Mouse (Mus musculus): ENCODE results near the gene Zfp583. TPM values are rescaled to one million over a fixed set of nuclear protein-coding genes. Genes with fewer than 3 reads are reported as not detected.
"Not testable (repeated sequence)": the region's sequence is repeated elsewhere in the genome, so short reads cannot be mapped to it uniquely, and the experiment has no call there.

Zfp583 gene
- polyA plus RNA-seq (2012; rRNA removed) = 0.25 and 0.48 TPM in 2 replicates

GRCm38 (mm10) chr7:6331233-6331956 lies at the start of gene Zfp583:
Gene Zfp583, minus strand, starts transcription at chr7:6331285.
- Histone ChIP-seq H3K27ac (ENCODE audit: insufficient read depth, low read depth, low read length) (no peak within 1 kb of the TSS), H3K27me3 (ENCODE audit: control insufficient read depth, insufficient read depth, low read length) (no peaks in the 10 kb centered on the region), H3K36me3 (ENCODE audit: control insufficient read depth, insufficient read depth, low read length) (no peaks in the 10 kb centered on the region), H3K4me1 (ENCODE audit: control insufficient read depth, insufficient read depth, insufficient read length, low read length) (peaks cover 6% of the 10 kb centered on the region), H3K4me3 (ENCODE audit: low read depth, low read length) (peak within 1 kb of the TSS; percentile 77)
- no peak for TF ChIP-seq POLR2A (IDR thresholded peaks at IDR 0.05; ENCODE audit: low read depth, low read length)
- TF ChIP-seq CTCF (IDR thresholded peaks at IDR 0.05; ENCODE audit: extremely low read depth, insufficient read length, insufficient replicate concordance, low read depth, low read length) = no peak
- 11% methylated on average over 31 of the region's 31 CpGs for WGBS

- H3K27me3 ChIP-seq (ENCODE audit: control insufficient read depth, insufficient read depth, low read length) = no peaks in the 10 kb centered on the region
- peaks cover 3% of the 10 kb centered on the region for H3K4me1 ChIP-seq (ENCODE audit: control insufficient read depth, insufficient read depth, insufficient read length, low read length)
- TF ChIP-seq POLR2A (IDR thresholded peaks at IDR 0.05; ENCODE audit: low read depth, low read length) (no peak), CTCF (IDR thresholded peaks at IDR 0.05; ENCODE audit: extremely low read depth, insufficient read length, insufficient replicate concordance, low read depth, low read length) (no peak)
- H3K36me3 ChIP-seq (ENCODE audit: control insufficient read depth, insufficient read depth, low read length) = no peaks in the 10 kb centered on the region
- 80% methylated on average over 8 of the region's 8 CpGs for WGBS
- no peak overlapping the region for H3K27ac ChIP-seq (ENCODE audit: insufficient read depth, low read depth, low read length)
- H3K4me3 ChIP-seq (ENCODE audit: low read depth, low read length) = no peak overlapping the region
These were observed 47.4 kb upstream of the Zfp583 start for GRCm38 (mm10) chr7:6378441-6378840.

- Histone ChIP-seq H3K4me1 (ENCODE audit: control insufficient read depth, insufficient read depth, insufficient read length, low read length) (no peaks in the 10 kb centered on the region), H3K4me3 (ENCODE audit: low read depth, low read length) (no peak overlapping the region), H3K36me3 (ENCODE audit: control insufficient read depth, insufficient read depth, low read length) (no peaks in the 10 kb centered on the region), H3K27me3 (ENCODE audit: control insufficient read depth, insufficient read depth, low read length) (no peaks in the 10 kb centered on the region), H3K27ac (ENCODE audit: insufficient read depth, low read depth, low read length) (no peak overlapping the region)
- 89% methylated on average over 3 of the region's 3 CpGs for WGBS
- no peak for TF ChIP-seq CTCF (IDR thresholded peaks at IDR 0.05; ENCODE audit: extremely low read depth, insufficient read length, insufficient replicate concordance, low read depth, low read length)
- no peak for TF ChIP-seq POLR2A (IDR thresholded peaks at IDR 0.05; ENCODE audit: low read depth, low read length)
These were observed 41.9 kb upstream of the Zfp583 start for GRCm38 (mm10) chr7:6372993-6373392.

GRCm38 (mm10) chr7:6369460-6369859 lies 38.4 kb upstream of the Zfp583 start:
- no peaks in the 10 kb centered on the region for H3K27me3 ChIP-seq (ENCODE audit: control insufficient read depth, insufficient read depth, low read length)
- 79% methylated on average over 3 of the region's 3 CpGs for WGBS
- TF ChIP-seq POLR2A (IDR thresholded peaks at IDR 0.05; ENCODE audit: low read depth, low read length) (no peak), CTCF (IDR thresholded peaks at IDR 0.05; ENCODE audit: extremely low read depth, insufficient read length, insufficient replicate concordance, low read depth, low read length) (no peak)
- H3K36me3 ChIP-seq (ENCODE audit: control insufficient read depth, insufficient read depth, low read length) = no peaks in the 10 kb centered on the region
- no peaks in the 10 kb centered on the region for H3K4me1 ChIP-seq (ENCODE audit: control insufficient read depth, insufficient read depth, insufficient read length, low read length)
- no peak overlapping the region for H3K4me3 ChIP-seq (ENCODE audit: low read depth, low read length)
- no peak overlapping the region for H3K27ac ChIP-seq (ENCODE audit: insufficient read depth, low read depth, low read length)

GRCm38 (mm10) chr7:6368146-6368545 lies 37.1 kb upstream of the Zfp583 start:
- WGBS = 83% methylated on average over 5 of the region's 5 CpGs
- not testable (repeated sequence) for H3K27me3 ChIP-seq (ENCODE audit: control insufficient read depth, insufficient read depth, low read length); H3K4me3 ChIP-seq (ENCODE audit: low read depth, low read length); H3K27ac ChIP-seq (ENCODE audit: insufficient read depth, low read depth, low read length); H3K4me1 ChIP-seq (ENCODE audit: control insufficient read depth, insufficient read depth, insufficient read length, low read length); H3K36me3 ChIP-seq (ENCODE audit: control insufficient read depth, insufficient read depth, low read length)

- TF ChIP-seq CTCF (IDR thresholded peaks at IDR 0.05; ENCODE audit: extremely low read depth, insufficient read length, insufficient replicate concordance, low read depth, low read length) (no peak), POLR2A (IDR thresholded peaks at IDR 0.05; ENCODE audit: low read depth, low read length) (no peak)
These were observed 36.1 kb upstream of the Zfp583 start for GRCm38 (mm10) chr7:6367185-6367584.

GRCm38 (mm10) chr7:6364761-6365160 lies 33.7 kb upstream of the Zfp583 start:
- Histone ChIP-seq H3K4me3 (ENCODE audit: low read depth, low read length) (no peak overlapping the region), H3K36me3 (ENCODE audit: control insufficient read depth, insufficient read depth, low read length) (no peaks in the 10 kb centered on the region), H3K27ac (ENCODE audit: insufficient read depth, low read depth, low read length) (no peak overlapping the region), H3K4me1 (ENCODE audit: control insufficient read depth, insufficient read depth, insufficient read length, low read length) (no peaks in the 10 kb centered on the region; the same call in 1 of the 2 replicates), H3K27me3 (ENCODE audit: control insufficient read depth, insufficient read depth, low read length) (no peaks in the 10 kb centered on the region)
- TF ChIP-seq CTCF (IDR thresholded peaks at IDR 0.05; ENCODE audit: extremely low read depth, insufficient read length, insufficient replicate concordance, low read depth, low read length) = no peak
- WGBS = 54% methylated on average over 1 of the region's 1 CpGs

More at GRCm38 (mm10) chr7:6367185-6367584, 36.1 kb upstream of the Zfp583 start:
- no peak overlapping the region for H3K4me3 ChIP-seq (ENCODE audit: low read depth, low read length)
- H3K4me1 ChIP-seq (ENCODE audit: control insufficient read depth, insufficient read depth, insufficient read length, low read length) = no peaks in the 10 kb centered on the region; the same call in 1 of the 2 replicates
- H3K36me3 ChIP-seq (ENCODE audit: control insufficient read depth, insufficient read depth, low read length) = no peaks in the 10 kb centered on the region
- WGBS = 90% methylated on average over 5 of the region's 5 CpGs
- no peaks in the 10 kb centered on the region for H3K27me3 ChIP-seq (ENCODE audit: control insufficient read depth, insufficient read depth, low read length)
- no peak overlapping the region for H3K27ac ChIP-seq (ENCODE audit: insufficient read depth, low read depth, low read length)
